In the genomic region with DNA sequence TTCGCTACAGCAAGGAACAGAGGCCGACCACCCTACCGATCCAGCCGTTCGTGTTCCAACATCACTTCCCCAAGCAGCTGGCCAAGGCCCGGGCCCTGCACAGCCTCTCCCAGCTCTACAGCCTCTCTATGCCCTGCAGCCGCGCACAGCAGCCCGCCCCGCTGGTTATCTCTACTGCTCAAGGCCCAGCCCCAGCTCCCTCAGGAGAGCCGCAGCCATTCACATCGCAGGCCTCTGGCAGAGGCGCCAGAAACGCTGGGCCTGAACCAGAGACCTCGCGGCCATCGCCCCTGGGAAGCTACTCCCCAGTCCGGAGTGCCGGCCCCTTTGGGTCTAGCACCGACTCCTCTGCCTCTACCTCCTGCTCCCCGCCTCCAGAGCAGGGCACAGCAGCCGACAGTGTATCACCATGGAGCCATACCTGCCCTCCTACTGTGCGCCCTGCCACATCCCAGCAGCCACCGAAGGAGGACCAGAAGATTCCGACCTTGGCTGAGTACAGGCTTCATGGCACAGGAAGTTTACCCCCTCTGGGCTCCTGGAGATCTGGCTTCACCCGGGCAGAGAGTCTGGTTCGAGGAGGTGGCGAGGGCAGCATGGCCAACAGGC, we compare ENCODE assay signal across 26 mouse cellular contexts. TPM values are rescaled to one million over a fixed set of nuclear protein-coding genes. Genes with fewer than 3 reads are reported as not detected.
DNase-seq lines count a peak whose midpoint lies in the region; ATAC-seq and TF ChIP-seq lines count a peak whose summit lies in the region.
"Had no signal": no experiment of that assay in that cellular context is flagged by ENCODE, and none has a peak within 500 bp of the region (broad histone marks: within the 10 kb centered on the region; RNA-seq: fewer than 3 reads in every experiment).

No protein-coding gene starts in this region.

- peak; percentile 73 for DNase-seq in midbrain, embryonic 11.5 days (ENCODE audit: low spot score, missing footprints)
- DNase-seq in midbrain, postnatal 0 days (ENCODE audit: low spot score), result no peak
- DNase-seq in ES-E14 (ENCODE audit: low read depth, low spot score), result no peak
- no peak for DNase-seq in thymus, adult 18-20 months
- DNase-seq: adrenal gland, postnatal 25 days; cerebellum, adult 8-10 months; cerebellum, postnatal 36 days; embryo, embryonic 11 days; heart, postnatal 10 days; kidney, adult 11 months; left cerebral cortex, postnatal 4 days; lung, postnatal 14 days; retina, postnatal 1 day; right cerebral cortex, postnatal 25 days; spleen, adult 18-20 months; thymus, postnatal 25 days had no signal

- H3K4me3 ChIP-seq in heart, embryonic 15.5 days, result no peak overlapping the region
- H3K4me3 ChIP-seq in heart, embryonic 12.5 days, result no peak overlapping the region
- no peak overlapping the region for H3K4me3 ChIP-seq in midbrain, embryonic 11.5 days (ENCODE audit: low read depth, low read length)
- H3K4me3 ChIP-seq in midbrain, postnatal 0 days (ENCODE audit: low read depth, low read length), result no peak overlapping the region
- H3K4me3 ChIP-seq in ES-E14 (ENCODE audit: insufficient read depth in 1 of 2, low read depth in 1 of 2, low read length in 2 of 2, poor library complexity in 1 of 2, severe bottlenecking in 1 of 2), result peak overlapping the region; percentile 22 to 37; a peak in 3 of 4 replicates
- H3K4me3 ChIP-seq in liver, embryonic 12.5 days, result no peak overlapping the region
- H3K4me3 ChIP-seq: forebrain, embryonic 15.5 days; heart, embryonic 10.5 days; limb, embryonic 15.5 days had no signal

- H3K27me3 ChIP-seq in heart, embryonic 15.5 days, result peaks cover 23% of the 10 kb centered on the region
- peaks cover 37% of the 10 kb centered on the region for H3K27me3 ChIP-seq in heart, embryonic 12.5 days (replicated peaks)
- peaks cover 25% of the 10 kb centered on the region for H3K27me3 ChIP-seq in midbrain, embryonic 11.5 days (ENCODE audit: control insufficient read depth, insufficient read depth, low read length)
- no peaks in the 10 kb centered on the region for H3K27me3 ChIP-seq in midbrain, postnatal 0 days (ENCODE audit: insufficient read depth, low read length)
- peaks cover 55% of the 10 kb centered on the region for H3K27me3 ChIP-seq in liver, embryonic 12.5 days (replicated peaks)

- H3K4me1 ChIP-seq in heart, embryonic 15.5 days (replicated peaks), result peaks cover 33% of the 10 kb centered on the region
- H3K4me1 ChIP-seq in heart, embryonic 12.5 days (replicated peaks), result peaks cover 40% of the 10 kb centered on the region
- peaks cover 6% of the 10 kb centered on the region for H3K4me1 ChIP-seq in midbrain, embryonic 11.5 days (ENCODE audit: control insufficient read depth, insufficient read depth, low read length)
- no peaks in the 10 kb centered on the region for H3K4me1 ChIP-seq in midbrain, postnatal 0 days (ENCODE audit: insufficient read depth, low read length)
- peaks cover 0 to 16% of the 10 kb centered on the region in 2 experiments; a peak in 1 of 4 replicates for H3K4me1 ChIP-seq in ES-E14 (ENCODE audit: control insufficient read depth in 2 of 2, insufficient read depth in 2 of 2, low read length in 2 of 2, poor library complexity in 1 of 2)
- H3K4me1 ChIP-seq in liver, embryonic 12.5 days, result peaks cover 31% of the 10 kb centered on the region
- H3K4me1 ChIP-seq: forebrain, embryonic 15.5 days had no signal

- peaks cover 52% of the 10 kb centered on the region for H3K36me3 ChIP-seq in heart, embryonic 15.5 days
- H3K36me3 ChIP-seq in heart, embryonic 12.5 days, result peaks cover 65% of the 10 kb centered on the region
- H3K36me3 ChIP-seq in midbrain, embryonic 11.5 days (ENCODE audit: control insufficient read depth, insufficient read depth, low read length), result peaks cover 4% of the 10 kb centered on the region; the same call in 1 of the 2 replicates
- peaks cover 73% of the 10 kb centered on the region for H3K36me3 ChIP-seq in midbrain, postnatal 0 days (ENCODE audit: insufficient read depth, low read length)
- H3K36me3 ChIP-seq in ES-E14 (ENCODE audit: control insufficient read depth, insufficient read depth, low read length, poor library complexity, severe bottlenecking), result peaks cover 12% of the 10 kb centered on the region; the same call in 1 of the 2 replicates
- peaks cover 3% of the 10 kb centered on the region; the same call in 1 of the 2 replicates for H3K36me3 ChIP-seq in liver, embryonic 12.5 days

- TF ChIP-seq CTCF in midbrain, postnatal 0 days (IDR thresholded peaks at IDR 0.05), result no peak

- ATAC-seq in heart, embryonic 15.5 days (replicated peaks; ENCODE audit: insufficient number of reproducible peaks, insufficient read depth, low FRiP score, low read depth), result 0 out of 2 replicates have a peak, but pooled peaks have one; percentile 14
- no peak for ATAC-seq in heart, embryonic 12.5 days (ENCODE audit: insufficient number of reproducible peaks, low FRiP score)
- no peak for ATAC-seq in midbrain, embryonic 11.5 days (ENCODE audit: low FRiP score)
- no peak for ATAC-seq in midbrain, postnatal 0 days (ENCODE audit: low FRiP score)
- peak; percentile 41; the same call in 1 of the 2 replicates for ATAC-seq in liver, embryonic 12.5 days
- no peak for ATAC-seq in erythroblast, adult 5-6 weeks (replicated peaks; ENCODE audit: low FRiP score, poor library complexity, severe bottlenecking)
- ATAC-seq: forebrain, embryonic 15.5 days; hindbrain, postnatal 0 days had no signal

- H3K9ac ChIP-seq in heart, embryonic 15.5 days, result no peak overlapping the region
- H3K9ac ChIP-seq in heart, embryonic 12.5 days, result no peak overlapping the region
- no peak overlapping the region for H3K9ac ChIP-seq in midbrain, embryonic 11.5 days (ENCODE audit: low read length)
- no peak overlapping the region for H3K9ac ChIP-seq in midbrain, postnatal 0 days (replicated peaks; ENCODE audit: low read length, poor library complexity, severe bottlenecking)
- no peak overlapping the region; the same call in 1 of the 2 replicates for H3K9ac ChIP-seq in ES-E14 (ENCODE audit: insufficient read depth, low read depth, low read length, poor library complexity, severe bottlenecking)
- H3K9ac ChIP-seq in liver, embryonic 12.5 days, result no peak overlapping the region
- H3K9ac ChIP-seq: forebrain, embryonic 15.5 days; limb, embryonic 15.5 days had no signal

- in situ Hi-C loops in ES-E14 (cut with MboI; ENCODE audit: low sequenced_read_pairs in 2 of 2, unreplicated experiment in 2 of 2), result no loop called here

- 67% methylated on average over 28 of the region's 28 CpGs for WGBS in heart, embryonic 15.5 days
- WGBS in heart, embryonic 12.5 days, result 63% methylated on average over 28 of the region's 28 CpGs
- 77% methylated on average over 28 of the region's 28 CpGs for WGBS in midbrain, embryonic 11.5 days
- 83% methylated on average over 28 of the region's 28 CpGs for WGBS in midbrain, postnatal 0 days
- WGBS in liver, embryonic 12.5 days (ENCODE audit: insufficient replicate concordance), result 43% methylated on average over 28 of the region's 28 CpGs

- H3K9me3 ChIP-seq in heart, embryonic 15.5 days (replicated peaks), result no peaks in the 10 kb centered on the region
- H3K9me3 ChIP-seq in heart, embryonic 12.5 days (replicated peaks), result no peaks in the 10 kb centered on the region
- H3K9me3 ChIP-seq in midbrain, embryonic 11.5 days (ENCODE audit: control insufficient read depth, low read length), result no peaks in the 10 kb centered on the region
- H3K9me3 ChIP-seq in midbrain, postnatal 0 days (ENCODE audit: low read length), result no peaks in the 10 kb centered on the region
- H3K9me3 ChIP-seq in ES-E14 (ENCODE audit: control insufficient read depth, insufficient read depth, low read depth, low read length), result no peaks in the 10 kb centered on the region
- H3K9me3 ChIP-seq in liver, embryonic 12.5 days (replicated peaks), result no peaks in the 10 kb centered on the region
- H3K9me3 ChIP-seq: forebrain, embryonic 15.5 days; heart, embryonic 10.5 days; limb, embryonic 15.5 days had no signal

- H3K4me2 ChIP-seq in heart, embryonic 15.5 days, result no peak overlapping the region
- no peak overlapping the region for H3K4me2 ChIP-seq in heart, embryonic 12.5 days
- no peak overlapping the region for H3K4me2 ChIP-seq in midbrain, embryonic 11.5 days
- H3K4me2 ChIP-seq in midbrain, postnatal 0 days (ENCODE audit: low read depth, low read length, poor library complexity, severe bottlenecking), result no peak overlapping the region
- no peak overlapping the region for H3K4me2 ChIP-seq in liver, embryonic 12.5 days
- H3K4me2 ChIP-seq: forebrain, embryonic 15.5 days; limb, embryonic 15.5 days had no signal

- no peak overlapping the region for H3K27ac ChIP-seq in heart, embryonic 15.5 days
- no peak overlapping the region for H3K27ac ChIP-seq in heart, embryonic 12.5 days (ENCODE audit: poor library complexity, severe bottlenecking)
- H3K27ac ChIP-seq in midbrain, embryonic 11.5 days (ENCODE audit: low read depth, low read length), result no peak overlapping the region
- no peak overlapping the region for H3K27ac ChIP-seq in midbrain, postnatal 0 days (ENCODE audit: low read depth, low read length)
- no peak overlapping the region for H3K27ac ChIP-seq in ES-E14 (ENCODE audit: insufficient read depth, low read depth, low read length, poor library complexity, severe bottlenecking)
- H3K27ac ChIP-seq in liver, embryonic 12.5 days, result no peak overlapping the region
- H3K27ac ChIP-seq: forebrain, embryonic 15.5 days; heart, embryonic 10.5 days; hindbrain, postnatal 0 days; limb, embryonic 15.5 days had no signal

RNA-seq across cellular contexts. Expression of gene Fam166b, which starts 7.2 kb away (rescaled TPM):
- 0.16 and 0.18 TPM in 2 replicates for polyA plus RNA-seq in heart, embryonic 15.5 days (2015; fragmentation: Nextera tagmentation; extraction: Ambion mirVana)
- polyA plus RNA-seq in heart, embryonic 12.5 days (2016; fragmentation: Nextera tagmentation; extraction: Ambion mirVana), result 0.14 TPM in 1 of 2 replicates, not detected in the other
- 0.54 and 0.59 TPM in 2 replicates for polyA plus RNA-seq in midbrain, embryonic 11.5 days (2014; fragmentation: Nextera tagmentation; extraction: Ambion mirVana)
- 1.7 and 2.8 TPM in 2 replicates for total RNA-seq in midbrain, postnatal 0 days (2014; rRNA removed)
- polyA plus RNA-seq in midbrain, postnatal 0 days (2015; fragmentation: Nextera tagmentation; extraction: Ambion mirVana), result 1.6 and 2.2 TPM in 2 replicates
- 0.27 and 0.37 TPM in 2 replicates for total RNA-seq in ES-E14 (2012; rRNA removed)
- not detected in 2 replicates for polyA plus RNA-seq in liver, embryonic 12.5 days (2016; fragmentation: Nextera tagmentation; extraction: Ambion mirVana)
- total RNA-seq in erythroblast, adult 5-6 weeks (2015; ENCODE audit: low replicate concordance), result not detected in 2 replicates
- not detected in 2 replicates for total RNA-seq in erythroblast, adult 5-6 weeks (2017; ENCODE audit: low replicate concordance)
- total RNA-seq: adrenal gland, postnatal 25 days; megakaryocyte, adult 5-6 weeks had no signal
- polyA plus RNA-seq: heart, embryonic 10.5 days had no signal

RNA-seq across cellular contexts. Expression of gene Tesk1, which starts 20.0 kb away (rescaled TPM):
- 3.1 and 5.8 TPM in 2 replicates for polyA plus RNA-seq in heart, embryonic 15.5 days (2015; fragmentation: Nextera tagmentation; extraction: Ambion mirVana)
- polyA plus RNA-seq in heart, embryonic 12.5 days (2016; fragmentation: Nextera tagmentation; extraction: Ambion mirVana), result 10.3 and 11.6 TPM in 2 replicates
- polyA plus RNA-seq in midbrain, embryonic 11.5 days (2014; fragmentation: Nextera tagmentation; extraction: Ambion mirVana), result 7.2 and 7.3 TPM in 2 replicates
- 141 and 184 TPM in 2 replicates for total RNA-seq in midbrain, postnatal 0 days (2014; rRNA removed)
- polyA plus RNA-seq in midbrain, postnatal 0 days (2015; fragmentation: Nextera tagmentation; extraction: Ambion mirVana), result 17.2 and 18.9 TPM in 2 replicates
- total RNA-seq in ES-E14 (2012; rRNA removed), result 11.0 and 12.4 TPM in 2 replicates
- 2.8 and 3.2 TPM in 2 replicates for polyA plus RNA-seq in liver, embryonic 12.5 days (2016; fragmentation: Nextera tagmentation; extraction: Ambion mirVana)
- total RNA-seq in erythroblast, adult 5-6 weeks (2015; ENCODE audit: low replicate concordance), result 1.7 and 2.3 TPM in 2 replicates
- total RNA-seq in erythroblast, adult 5-6 weeks (2017; ENCODE audit: low replicate concordance), result 0.98 and 1.5 TPM in 2 replicates

RNA-seq across cellular contexts. Expression of gene Cd72, which starts 32.7 kb away (rescaled TPM):
- 2.1 and 5.2 TPM in 2 replicates for polyA plus RNA-seq in heart, embryonic 15.5 days (2015; fragmentation: Nextera tagmentation; extraction: Ambion mirVana)
- 0.82 and 2.0 TPM in 2 replicates for polyA plus RNA-seq in heart, embryonic 12.5 days (2016; fragmentation: Nextera tagmentation; extraction: Ambion mirVana)
- polyA plus RNA-seq in midbrain, embryonic 11.5 days (2014; fragmentation: Nextera tagmentation; extraction: Ambion mirVana), result 2.9 and 3.4 TPM in 2 replicates
- total RNA-seq in midbrain, postnatal 0 days (2014; rRNA removed), result not detected in 2 replicates
- 5.2 and 5.4 TPM in 2 replicates for polyA plus RNA-seq in midbrain, postnatal 0 days (2015; fragmentation: Nextera tagmentation; extraction: Ambion mirVana)
- 0.40 and 0.58 TPM in 2 replicates for total RNA-seq in ES-E14 (2012; rRNA removed)
- polyA plus RNA-seq in liver, embryonic 12.5 days (2016; fragmentation: Nextera tagmentation; extraction: Ambion mirVana), result 1.1 TPM in 2 replicates
- 2.1 and 2.3 TPM in 2 replicates for total RNA-seq in erythroblast, adult 5-6 weeks (2015; ENCODE audit: low replicate concordance)
- total RNA-seq in erythroblast, adult 5-6 weeks (2017; ENCODE audit: low replicate concordance), result 0.43 and 7.9 TPM in 2 replicates
- total RNA-seq: hindbrain, postnatal 0 days; layer of hippocampus, postnatal 10 days; left cerebral cortex, postnatal 4 days had no signal

RNA-seq across cellular contexts. Expression of gene Rusc2, which starts 40.0 kb away (rescaled TPM):
- 14.7 and 17.2 TPM in 2 replicates for polyA plus RNA-seq in heart, embryonic 15.5 days (2015; fragmentation: Nextera tagmentation; extraction: Ambion mirVana)
- 14.1 and 15.7 TPM in 2 replicates for polyA plus RNA-seq in heart, embryonic 12.5 days (2016; fragmentation: Nextera tagmentation; extraction: Ambion mirVana)
- 13.7 TPM in 2 replicates for polyA plus RNA-seq in midbrain, embryonic 11.5 days (2014; fragmentation: Nextera tagmentation; extraction: Ambion mirVana)
- total RNA-seq in midbrain, postnatal 0 days (2014; rRNA removed), result 156 and 200 TPM in 2 replicates
- 77.7 and 78.9 TPM in 2 replicates for polyA plus RNA-seq in midbrain, postnatal 0 days (2015; fragmentation: Nextera tagmentation; extraction: Ambion mirVana)
- total RNA-seq in ES-E14 (2012; rRNA removed), result 12.1 and 19.0 TPM in 2 replicates
- polyA plus RNA-seq in liver, embryonic 12.5 days (2016; fragmentation: Nextera tagmentation; extraction: Ambion mirVana), result 1.7 and 1.9 TPM in 2 replicates
- total RNA-seq in erythroblast, adult 5-6 weeks (2015; ENCODE audit: low replicate concordance), result 0.63 TPM in 1 of 2 replicates, not detected in the other
- total RNA-seq in erythroblast, adult 5-6 weeks (2017; ENCODE audit: low replicate concordance), result 0.17 TPM in 1 of 2 replicates, not detected in the other

Comparison
In these comparisons a context has a peak if more than half of its experiments do, and no peak if none do; other contexts are left out.
1. ATAC-seq: peak in heart, embryonic 15.5 days (single experiment) and liver, embryonic 12.5 days (single experiment); none in heart, embryonic 12.5 days (single experiment), midbrain, embryonic 11.5 days (single experiment), midbrain, postnatal 0 days (single experiment) and erythroblast, adult 5-6 weeks (single experiment).
2. H3K4me3 ChIP-seq: peak in ES-E14 (2 of 2); none in heart, embryonic 15.5 days (single experiment), heart, embryonic 12.5 days (single experiment), midbrain, embryonic 11.5 days (single experiment), midbrain, postnatal 0 days (single experiment) and liver, embryonic 12.5 days (single experiment).